In genomic region chr4:152194476-152195175, GRCm38 (mm10) we compare ENCODE assay signal across 19 mouse cellular contexts. TPM values are rescaled to one million over a fixed set of nuclear protein-coding genes. Genes with fewer than 3 reads are reported as not detected.
A peak's percentile ranks its signal among the peaks of the same experiment; 100 is the strongest.
DNase-seq lines count a peak whose midpoint lies in the region; ATAC-seq lines count a peak whose summit lies in the region.
"Had no signal": no experiment of that assay in that cellular context is flagged by ENCODE, and none has a peak within 500 bp of the region (broad histone marks: within the 10 kb centered on the region; RNA-seq: fewer than 3 reads in every experiment).

No protein-coding gene starts in this region.

- WGBS in liver, embryonic 11.5 days = 67% methylated on average over 3 of the region's 3 CpGs
- 83% methylated on average over 3 of the region's 3 CpGs for WGBS in forebrain, embryonic 13.5 days

- H3K9ac ChIP-seq in liver, embryonic 11.5 days (ENCODE audit: low read depth, low read length) = no peak overlapping the region
- H3K9ac ChIP-seq in forebrain, embryonic 13.5 days = no peak overlapping the region
- H3K9ac ChIP-seq: heart, embryonic 12.5 days; kidney, embryonic 15.5 days; lung, embryonic 14.5 days had no signal

- no peaks in the 10 kb centered on the region for H3K27me3 ChIP-seq in liver, embryonic 11.5 days (replicated peaks; ENCODE audit: control insufficient read depth, insufficient read depth, low read length)
- no peaks in the 10 kb centered on the region; the same call in 1 of the 2 replicates for H3K27me3 ChIP-seq in forebrain, embryonic 13.5 days
- H3K27me3 ChIP-seq: heart, embryonic 12.5 days; kidney, embryonic 15.5 days had no signal

- no peak overlapping the region for H3K4me2 ChIP-seq in liver, embryonic 11.5 days
- no peak overlapping the region for H3K4me2 ChIP-seq in forebrain, embryonic 13.5 days
- H3K4me2 ChIP-seq: heart, embryonic 12.5 days; kidney, embryonic 15.5 days; lung, embryonic 14.5 days had no signal

- no peak overlapping the region for H3K4me3 ChIP-seq in liver, embryonic 11.5 days (ENCODE audit: low read depth, low read length)
- no peak overlapping the region for H3K4me3 ChIP-seq in forebrain, embryonic 13.5 days
- H3K4me3 ChIP-seq: heart, embryonic 12.5 days; kidney, embryonic 15.5 days; myocyte had no signal

- DNase-seq in cerebellum, adult 8-10 months = peak; percentile 33
- DNase-seq in liver, embryonic 11.5 days (ENCODE audit: low spot score) = no peak
- DNase-seq in liver = no peak
- peak; percentile 73 to 77 for DNase-seq in cerebellum, postnatal 14 days
- DNase-seq in neural tube, embryonic 10.5 days (ENCODE audit: extremely low spot score, low spot score) = no peak
- DNase-seq in right cerebral cortex, postnatal 14 days = no peak
- DNase-seq: heart, postnatal 36 days; layer of hippocampus, adult 9-11 months; lung, embryonic 14.5 days; midbrain, embryonic 14.5 days; right cerebral cortex, postnatal 4 days; thymus, postnatal 4 days had no signal

- peaks cover 39% of the 10 kb centered on the region for H3K4me1 ChIP-seq in liver, embryonic 11.5 days (replicated peaks; ENCODE audit: control insufficient read depth, insufficient read depth, low read length)
- peaks cover 31% of the 10 kb centered on the region for H3K4me1 ChIP-seq in forebrain, embryonic 13.5 days

- H3K9me3 ChIP-seq in liver, embryonic 11.5 days (ENCODE audit: control insufficient read depth, low read length) = no peaks in the 10 kb centered on the region
- H3K9me3 ChIP-seq in forebrain, embryonic 13.5 days (replicated peaks) = no peaks in the 10 kb centered on the region
- H3K9me3 ChIP-seq: heart, embryonic 12.5 days; kidney, embryonic 15.5 days had no signal

- ATAC-seq in cerebellum, adult (ENCODE audit: insufficient number of reproducible peaks, low FRiP score, low TSS enrichment) = no peak
- 0 out of 2 replicates have a peak, but pooled peaks have one; percentile 10 for ATAC-seq in liver, embryonic 11.5 days (replicated peaks; ENCODE audit: low FRiP score)
- ATAC-seq in forebrain, embryonic 13.5 days = no peak
- ATAC-seq: forebrain, embryonic 16.5 days; hindbrain, embryonic 16.5 days had no signal

- H3K27ac ChIP-seq in liver, embryonic 11.5 days (ENCODE audit: low read depth, low read length) = peak overlapping the region; percentile 34; the same call in 1 of the 2 replicates
- H3K27ac ChIP-seq in forebrain, embryonic 13.5 days = no peak overlapping the region
- H3K27ac ChIP-seq: kidney, embryonic 15.5 days had no signal

- no peaks in the 10 kb centered on the region for H3K36me3 ChIP-seq in liver, embryonic 11.5 days (ENCODE audit: control insufficient read depth, insufficient read depth, low read length)
- no peaks in the 10 kb centered on the region for H3K36me3 ChIP-seq in forebrain, embryonic 13.5 days (ENCODE audit: poor library complexity, severe bottlenecking)
- H3K36me3 ChIP-seq: heart, embryonic 12.5 days; kidney, embryonic 15.5 days had no signal

RNA-seq across cellular contexts. Expression of gene Acot7, which starts 16.7 kb away (rescaled TPM):
- 50.0 and 51.1 TPM in 2 replicates for polyA plus RNA-seq in liver, embryonic 11.5 days (2014; fragmentation: Nextera tagmentation; extraction: Ambion mirVana)
- 126 and 135 TPM in 2 replicates for polyA plus RNA-seq in forebrain, embryonic 13.5 days (2015; fragmentation: Nextera tagmentation; extraction: Ambion mirVana)

RNA-seq across cellular contexts. Expression of gene Hes2, which starts 36.0 kb away (rescaled TPM):
- not detected in 2 replicates for polyA plus RNA-seq in liver, embryonic 11.5 days (2014; fragmentation: Nextera tagmentation; extraction: Ambion mirVana)
- not detected in 2 replicates for polyA plus RNA-seq in forebrain, embryonic 13.5 days (2015; fragmentation: Nextera tagmentation; extraction: Ambion mirVana)
- polyA plus RNA-seq: forebrain, embryonic 16.5 days; heart, embryonic 12.5 days; hindbrain, embryonic 16.5 days; lung, embryonic 14.5 days; midbrain, embryonic 14.5 days; myocyte had no signal

RNA-seq across cellular contexts. Expression of gene Espn, which starts 42.5 kb away (rescaled TPM):
- polyA plus RNA-seq in liver, embryonic 11.5 days (2014; fragmentation: Nextera tagmentation; extraction: Ambion mirVana) = 4.1 and 5.3 TPM in 2 replicates
- polyA plus RNA-seq in forebrain, embryonic 13.5 days (2015; fragmentation: Nextera tagmentation; extraction: Ambion mirVana) = 0.10 and 0.13 TPM in 2 replicates
- polyA plus RNA-seq: midbrain, embryonic 14.5 days had no signal

Comparison
In these comparisons a context has a peak if more than half of its experiments do, and no peak if none do; other contexts are left out.
1. DNase-seq: peak in cerebellum, adult 8-10 months (single experiment) and cerebellum, postnatal 14 days (2 of 2); none in liver, embryonic 11.5 days (single experiment), liver (single experiment), neural tube, embryonic 10.5 days (single experiment) and right cerebral cortex, postnatal 14 days (single experiment).